Mouse (Mus musculus): ENCODE results near the gene Gm2174.

- TF ChIP-seq CTCF (IDR thresholded peaks at IDR 0.05) (peak; percentile 68), EP300 (IDR thresholded peaks at IDR 0.05) (no peak)
Observed at GRCm38 (mm10) chrX:56455372-56456246, 7.8 kb downstream of the Gm2174 start.

Data from lung, postnatal 0 days (tissue).